Mouse (Mus musculus) CD4-positive helper T cell, adult 2 months (primary cell): ENCODE results near the gene Dnajc5.

Source experiments
- DNase-seq: peaks from one replicate; pipeline ENCODE4 v3.0.0-alpha.2; 2012; ENCODE audit warnings: low read depth, missing footprints, low spot score

The Dnajc5 gene

DNA sequence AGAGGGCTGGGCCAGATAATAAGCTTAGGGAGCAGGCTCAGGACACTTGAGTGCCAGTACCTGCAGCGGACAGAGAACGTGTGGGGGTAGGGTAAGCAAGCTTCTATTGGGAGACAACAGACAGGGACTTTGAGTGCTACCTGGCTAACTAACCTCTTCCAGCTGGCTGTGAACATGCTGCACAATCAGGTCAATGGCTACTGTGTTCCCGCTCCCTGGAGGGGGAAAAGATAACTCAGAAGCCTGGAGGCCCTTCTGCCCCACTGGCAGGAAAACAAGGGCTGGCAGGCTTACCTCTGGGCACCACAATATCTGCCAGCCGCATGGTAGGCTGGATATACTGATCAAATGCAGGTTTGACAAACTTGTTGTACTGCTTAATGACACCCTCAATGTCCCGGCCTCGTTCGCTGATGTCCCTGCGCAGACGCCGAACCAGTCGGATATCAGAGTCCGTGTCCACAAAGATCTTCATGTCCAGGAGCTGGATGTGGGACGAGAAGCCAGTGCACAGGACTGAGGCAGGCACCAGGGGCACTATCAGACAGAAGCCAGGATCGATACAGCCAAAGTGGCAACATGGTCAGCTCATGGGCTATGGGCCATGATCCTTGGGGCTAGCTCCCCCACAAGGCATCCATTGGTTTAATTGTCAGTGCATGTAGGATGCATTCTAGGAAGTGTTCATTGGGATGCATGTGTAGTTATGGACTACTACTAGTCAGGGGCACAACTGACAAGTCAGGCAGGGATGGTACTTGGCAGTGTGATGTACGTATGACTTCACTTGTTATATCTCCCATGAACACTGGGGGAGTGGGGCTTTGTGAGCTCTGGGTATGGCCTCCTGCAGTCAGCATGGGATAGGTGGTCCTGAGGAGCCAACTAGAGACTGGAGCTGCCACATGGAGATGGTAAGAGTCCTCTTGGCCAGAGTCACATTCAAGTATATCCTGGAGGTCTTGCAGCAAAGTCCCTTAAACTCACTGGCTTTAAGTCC lies 52.9 kb downstream of the Dnajc5 start:
- no peak for DNase-seq

DNA sequence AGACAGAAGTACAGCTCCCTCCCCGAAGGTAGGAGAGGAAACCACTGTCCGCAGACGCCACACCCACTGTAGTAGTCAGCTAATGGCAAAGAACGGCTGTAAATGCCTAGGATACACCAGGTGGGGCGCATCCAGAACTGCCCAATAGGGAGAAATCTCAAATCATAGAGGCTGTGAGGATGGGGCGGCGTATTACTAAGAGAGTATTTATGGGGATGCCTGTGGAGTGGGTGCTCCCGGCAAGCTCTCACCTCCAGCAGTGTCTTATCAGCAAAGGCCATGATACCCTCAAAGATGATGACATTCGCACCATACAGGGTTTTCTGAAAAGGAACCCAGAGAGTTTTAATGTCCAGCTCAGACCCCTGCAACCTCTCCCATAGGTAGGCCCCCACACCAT lies 53.7 kb downstream of the Dnajc5 start:
- no peak for DNase-seq

DNA sequence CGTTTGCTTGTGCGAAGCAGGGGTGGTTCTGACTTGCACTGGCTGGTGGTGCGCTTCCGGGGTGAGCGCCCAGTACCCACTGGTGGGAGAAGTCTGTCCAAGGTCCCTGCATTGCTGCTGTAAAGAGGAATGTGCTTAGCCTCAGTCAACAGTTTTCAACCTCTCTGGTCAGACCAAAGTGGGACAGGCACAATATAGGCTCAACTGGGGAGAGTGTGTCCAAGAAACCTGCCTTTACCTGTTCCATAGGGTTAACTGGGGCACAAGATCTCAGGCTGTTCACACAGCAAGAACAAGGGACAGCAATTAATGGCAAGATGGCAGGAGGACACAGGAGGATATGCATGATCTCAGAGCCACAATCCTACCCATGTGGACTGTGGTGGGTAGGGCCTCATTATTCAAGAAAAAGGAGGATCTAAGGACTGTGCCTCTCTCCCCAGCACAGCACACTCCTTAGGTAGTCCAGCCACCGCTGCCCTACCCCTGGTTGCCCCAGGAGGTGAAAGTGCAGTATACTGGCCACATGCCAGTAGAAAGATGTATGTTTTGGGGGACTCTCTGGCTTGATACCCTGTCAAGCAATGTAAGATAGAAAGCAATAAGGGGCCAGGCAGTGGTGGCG lies 54.7 kb downstream of the Dnajc5 start:
- DNase-seq, result no peak

DNA sequence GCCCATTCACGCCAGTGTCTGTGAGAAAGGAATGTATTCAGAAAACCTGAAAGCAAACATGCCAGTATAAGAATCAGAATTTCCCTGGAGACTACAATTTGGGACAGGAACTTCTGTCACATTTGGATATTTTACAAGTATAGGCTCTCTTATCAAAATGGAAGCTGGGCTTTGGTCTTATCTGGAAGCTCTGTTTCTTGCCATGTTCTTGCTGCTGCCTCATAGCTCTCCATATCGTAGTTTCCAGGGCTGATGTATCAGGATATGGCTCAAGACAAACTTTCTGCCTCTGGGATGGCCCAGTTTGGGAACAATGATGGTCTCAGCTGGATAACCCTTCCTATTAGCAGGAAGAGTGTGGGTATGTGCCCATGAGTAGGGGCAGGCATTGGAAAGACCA lies 56.3 kb downstream of the Dnajc5 start:
- no peak for DNase-seq

DNA sequence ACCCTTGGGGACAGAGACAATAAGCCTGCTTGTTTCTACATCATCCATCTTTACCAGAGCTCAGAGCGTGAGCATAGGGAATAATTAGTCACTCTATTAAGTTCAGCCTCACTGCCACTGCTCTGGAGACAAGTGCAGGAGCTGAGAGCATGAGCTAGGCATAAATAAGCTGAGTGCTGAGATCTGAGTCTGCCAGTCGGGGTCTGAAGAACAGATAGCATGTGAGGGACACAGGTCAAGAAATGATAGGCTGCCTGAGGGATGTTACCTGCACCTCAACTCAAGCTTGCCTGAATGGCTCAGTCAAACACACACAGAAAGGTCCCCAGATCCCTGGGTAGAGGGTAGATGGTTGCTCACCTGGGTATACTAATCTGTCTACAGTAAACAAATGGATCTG lies 56.8 kb downstream of the Dnajc5 start:
- no peak for DNase-seq

DNA sequence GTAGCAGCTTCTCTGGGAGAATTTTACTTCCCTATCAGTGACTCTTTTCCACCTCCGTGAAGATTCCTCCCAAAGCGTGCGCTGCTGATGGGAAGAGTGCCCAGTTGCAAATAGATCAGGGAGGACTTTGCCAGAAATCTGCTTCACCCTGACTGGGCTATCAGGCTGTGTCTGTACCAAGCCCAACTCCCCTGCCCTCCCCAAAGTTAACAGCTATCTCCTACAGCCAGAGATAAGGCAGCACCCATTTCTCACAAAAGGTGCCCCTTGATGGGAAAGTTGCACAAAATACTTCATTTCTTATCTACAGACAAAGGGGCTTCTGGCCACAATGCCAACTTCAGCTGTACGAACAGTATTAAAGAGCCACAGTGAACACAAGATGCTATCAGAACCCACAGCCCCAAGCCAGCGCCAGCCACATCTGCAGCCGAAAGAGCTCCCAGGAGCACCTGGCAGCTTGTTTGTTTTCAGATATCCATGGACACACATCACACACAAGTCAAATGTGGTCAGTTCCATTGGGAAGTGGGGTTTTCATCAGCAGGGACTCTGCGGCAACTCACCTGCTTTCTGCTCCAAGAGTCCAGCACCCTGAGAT lies 57.8 kb downstream of the Dnajc5 start:
- DNase-seq, result no peak

- no peak for DNase-seq
Measured at GRCm38 (mm10) chr2:181578790-181579618, 58.7 kb downstream of the Dnajc5 start.

- DNase-seq, result no peak
Measured at GRCm38 (mm10) chr2:181579681-181580080, 59.4 kb downstream of the Dnajc5 start.

DNA sequence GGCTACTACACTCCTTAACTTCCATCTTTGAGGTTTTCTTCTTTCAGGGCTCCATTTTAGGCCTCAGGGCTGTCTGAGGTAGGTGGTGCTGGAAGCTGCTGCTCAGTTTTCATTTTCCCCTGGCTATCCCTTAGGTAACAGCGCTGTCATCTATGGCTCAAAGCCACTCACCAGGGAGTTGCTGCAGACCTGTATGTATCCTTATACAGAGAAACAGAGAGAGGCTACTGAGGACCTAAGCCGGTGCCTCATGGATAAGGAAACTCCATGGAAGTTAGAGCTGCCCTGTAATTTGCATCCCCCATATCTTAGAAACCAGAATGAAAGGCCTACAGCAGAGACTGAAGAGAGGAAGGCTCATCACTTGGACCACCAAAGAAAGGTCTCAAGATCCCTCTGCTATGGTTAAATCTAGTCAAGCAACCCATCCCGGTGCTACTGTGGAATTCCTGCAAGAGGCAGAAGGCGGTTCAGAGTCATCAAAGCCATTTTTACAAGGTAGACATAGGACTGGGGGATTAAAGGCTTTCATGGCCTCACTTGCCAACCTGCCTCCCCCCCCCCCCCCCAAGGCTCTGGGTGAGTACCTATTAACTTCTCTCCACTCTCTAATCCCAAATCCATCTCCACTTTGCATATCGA lies 60.0 kb downstream of the Dnajc5 start:
- DNase-seq, result no peak

DNA sequence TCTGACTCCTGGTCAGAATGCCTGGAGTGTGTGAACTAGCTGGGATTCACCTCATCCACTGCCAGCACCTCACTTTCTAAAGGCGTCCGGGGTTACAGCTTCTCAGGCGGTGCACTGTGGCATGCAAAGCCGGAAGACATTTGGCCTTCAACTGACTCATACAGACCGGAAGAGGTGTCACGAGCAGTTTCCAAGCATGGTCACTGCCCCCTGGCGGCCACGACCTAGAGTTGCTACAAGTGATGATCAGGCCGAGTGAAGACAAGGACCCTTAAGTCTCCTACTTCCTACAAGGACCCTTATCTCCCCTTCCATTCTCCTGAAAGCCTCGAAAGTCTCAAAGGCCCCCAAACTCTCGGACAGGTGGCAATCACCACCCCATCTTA lies 60.7 kb downstream of the Dnajc5 start:
- DNase-seq, result peak; percentile 92

GRCm38 (mm10) chr2:181581402-181582120 lies 61.3 kb downstream of the Dnajc5 start:
- DNase-seq, result peak; percentile 81

DNA sequence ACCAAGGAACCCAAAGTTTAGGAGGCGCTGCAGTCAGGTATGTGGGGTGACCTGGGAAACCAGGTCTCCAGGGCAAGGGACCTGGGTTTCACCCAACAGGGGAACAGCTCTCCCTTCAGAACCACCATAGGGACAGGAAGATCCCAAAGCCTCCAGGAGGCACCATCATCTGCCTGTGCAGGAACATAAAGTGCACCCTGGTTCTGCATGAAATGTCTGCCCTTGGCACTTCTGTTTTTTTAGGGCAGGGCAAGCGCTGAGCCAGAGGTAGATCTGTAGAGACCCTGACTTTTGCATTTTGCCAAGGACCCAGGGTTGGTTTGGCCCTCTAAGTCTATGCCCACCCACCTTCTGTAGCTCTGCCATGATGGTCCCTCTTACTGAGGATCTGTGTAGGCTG lies 62.1 kb downstream of the Dnajc5 start:
- no peak for DNase-seq

- DNase-seq, result no peak
Measured at GRCm38 (mm10) chr2:181582939-181583338, 62.7 kb downstream of the Dnajc5 start.

- no peak for DNase-seq
Measured at GRCm38 (mm10) chr2:181583460-181584257, 63.4 kb downstream of the Dnajc5 start.

- DNase-seq, result no peak
Measured at GRCm38 (mm10) chr2:181584411-181584942, 64.2 kb downstream of the Dnajc5 start, which contains the start of gene Uckl1. Gene Uckl1, minus strand, starts transcription at chr2:181584892.

DNA sequence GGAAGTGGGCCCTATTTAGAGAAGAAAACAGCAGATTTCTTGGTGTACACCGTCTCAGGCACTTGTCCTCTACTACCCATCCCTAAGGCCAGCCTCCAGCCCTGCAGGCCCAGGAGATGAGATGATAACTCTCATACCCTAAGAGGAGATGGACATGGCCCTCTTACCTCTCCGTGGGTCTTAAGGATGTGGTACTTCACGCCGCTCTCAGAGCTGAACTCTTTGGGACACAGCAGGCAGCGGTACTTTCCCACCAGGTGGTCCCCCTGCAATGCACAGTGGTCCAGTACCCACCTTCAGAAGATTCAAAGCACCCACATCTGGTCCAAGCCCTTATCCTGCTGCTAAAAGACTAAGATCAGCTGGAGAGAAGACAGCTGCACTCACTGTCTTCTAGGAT lies 65.2 kb downstream of the Dnajc5 start:
- no peak for DNase-seq

DNA sequence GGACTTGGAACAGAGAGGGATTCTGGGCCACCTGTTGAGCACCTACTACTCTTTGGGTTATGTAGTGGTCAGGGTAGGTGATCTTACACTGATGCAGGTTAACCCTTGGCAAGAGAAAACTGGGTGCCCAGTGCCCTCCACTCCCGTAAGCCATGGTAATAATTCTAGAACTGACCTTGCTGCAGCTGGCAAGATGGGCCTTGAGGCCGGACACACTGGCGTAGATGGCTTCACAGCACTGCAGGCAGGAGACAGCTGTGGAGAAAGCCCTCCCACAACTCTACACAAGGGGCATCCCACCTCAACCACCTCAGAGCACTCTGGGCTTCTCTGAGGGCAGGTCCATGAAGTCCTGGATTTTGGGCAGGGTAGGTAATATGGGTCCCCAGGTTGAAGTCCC lies 65.8 kb downstream of the Dnajc5 start:
- no peak for DNase-seq

DNA sequence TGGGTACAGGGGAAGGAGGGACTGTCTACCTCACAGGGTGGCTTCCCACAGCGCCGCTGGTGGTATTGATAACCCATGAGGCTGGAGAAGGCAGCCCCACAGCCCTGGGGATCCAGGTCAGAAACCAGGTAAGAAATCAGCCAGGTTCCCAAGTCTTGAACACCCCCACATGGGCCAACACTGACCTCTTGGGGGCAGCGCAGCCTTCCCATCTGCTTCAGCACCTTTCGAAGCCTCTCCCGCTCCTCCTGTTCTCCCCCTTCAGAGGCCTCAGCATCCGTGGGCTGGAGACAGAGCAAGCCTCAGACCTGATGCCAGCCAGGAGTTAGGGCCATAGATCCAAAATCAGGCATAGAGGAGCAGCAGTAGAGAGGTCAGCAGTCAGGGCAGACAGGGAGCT lies 67.5 kb downstream of the Dnajc5 start:
- no peak for DNase-seq

DNA sequence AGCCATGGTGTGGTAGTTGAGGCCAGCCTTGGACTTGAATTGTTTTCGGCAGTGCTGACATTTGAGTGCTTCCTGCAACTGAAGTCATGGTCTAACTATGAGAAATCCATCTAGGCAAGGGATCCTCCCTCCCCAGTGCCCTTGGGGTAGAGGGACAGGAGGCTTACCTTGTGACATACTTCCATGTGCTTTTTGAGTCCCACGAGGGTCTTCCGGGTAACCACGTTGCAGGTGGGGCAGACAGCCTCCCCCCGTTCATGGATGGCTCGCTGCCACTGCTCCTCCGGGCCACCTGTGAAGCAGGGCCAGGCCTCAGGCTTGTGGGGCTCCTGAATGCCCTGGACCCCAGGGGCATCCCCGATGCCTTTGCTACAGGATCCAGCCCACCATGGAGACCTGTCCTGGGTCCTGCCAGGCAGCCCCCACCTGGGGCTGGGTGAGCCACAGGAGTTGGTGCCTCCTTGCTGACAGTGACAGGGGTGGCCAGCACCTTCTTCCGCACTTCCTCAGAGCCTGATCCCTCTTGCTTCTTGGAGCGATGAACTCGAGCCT lies 68.0 kb downstream of the Dnajc5 start:
- no peak for DNase-seq
